Mouse (Mus musculus): Measurements from ENCODE around the gene Dhx37.
"Not testable (repeated sequence)": the region's sequence is repeated elsewhere in the genome, so short reads cannot be mapped to it uniquely, and the experiment has no call there.

Dhx37 gene

DNA sequence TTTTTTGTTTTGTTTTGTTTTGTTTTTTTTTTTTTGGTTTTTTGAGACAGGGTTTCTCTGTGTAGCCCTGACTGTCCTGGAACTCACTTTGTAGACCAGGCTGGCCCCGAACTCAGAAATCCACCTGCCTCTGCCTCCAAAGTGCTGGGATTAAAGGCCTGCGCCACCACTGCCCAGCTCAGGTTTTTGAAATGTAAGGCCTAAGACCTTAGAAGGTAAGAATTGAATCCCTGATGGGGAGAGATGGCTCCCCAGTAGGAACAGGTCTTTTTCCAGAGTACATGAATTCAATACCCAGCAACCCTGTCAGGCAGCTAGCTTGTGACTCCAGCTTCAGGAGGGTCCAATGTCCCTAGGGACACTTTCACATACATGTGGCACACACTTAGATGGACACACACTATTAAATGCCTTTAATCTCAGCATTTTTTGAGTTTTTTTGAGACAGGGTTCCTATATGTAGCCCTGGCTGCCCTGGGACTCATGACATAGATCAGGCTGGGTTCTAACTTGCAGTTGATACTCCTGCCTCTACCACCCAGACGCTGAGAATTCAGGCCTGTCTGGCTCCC is 42.9 kb downstream of the Dhx37 start:
- no peak for DNase-seq (ENCODE audit: extremely low spot score, low read depth, low spot score)

DNA sequence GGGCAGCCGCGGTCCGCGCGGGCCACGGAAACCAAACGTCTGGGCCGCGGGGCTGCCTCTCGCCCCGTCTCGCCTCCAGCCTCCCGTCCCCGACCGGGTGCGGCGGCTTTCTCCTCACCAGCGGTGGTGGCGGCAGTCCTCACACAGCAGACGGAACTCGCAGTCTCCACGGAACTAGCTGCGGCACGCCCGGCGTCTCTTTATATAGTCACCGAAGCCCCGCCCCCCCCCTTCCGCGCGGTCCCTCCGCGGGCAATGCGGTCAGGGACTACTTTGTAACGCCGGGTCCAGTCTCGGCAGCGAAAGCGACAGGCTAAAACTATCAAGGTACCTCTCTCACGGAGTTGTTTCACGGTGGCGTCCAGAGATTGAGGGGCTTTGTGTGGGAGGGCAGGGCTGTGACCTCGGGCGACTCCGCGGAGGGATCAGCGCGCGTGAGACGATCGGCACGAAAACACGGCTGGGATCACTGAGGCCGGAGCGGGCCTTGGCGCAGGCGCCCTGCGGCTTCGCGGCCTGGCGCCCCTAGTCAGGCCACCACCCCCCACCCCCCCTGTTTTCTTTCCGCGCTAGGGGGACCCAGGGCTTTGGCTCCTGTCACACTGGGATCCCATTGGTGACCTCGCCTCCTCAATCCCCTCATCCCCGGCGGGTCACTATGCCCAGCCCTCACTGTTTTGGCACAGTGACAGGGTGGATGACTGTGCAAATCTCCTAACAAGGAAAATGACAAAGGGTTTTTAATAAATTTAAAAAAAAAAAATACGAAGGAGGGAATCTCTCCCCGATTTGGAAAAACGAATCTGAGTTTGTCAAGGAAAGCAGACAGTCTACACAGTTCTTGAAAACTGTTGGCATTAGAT is 44.1 kb downstream of the Dhx37 start, which contains the start of gene Ubc:
Ubc (minus strand) TSS at position 624 of the 863 bp plus-strand sequence.
- no peak for DNase-seq (ENCODE audit: extremely low spot score, low read depth, low spot score)

DNA sequence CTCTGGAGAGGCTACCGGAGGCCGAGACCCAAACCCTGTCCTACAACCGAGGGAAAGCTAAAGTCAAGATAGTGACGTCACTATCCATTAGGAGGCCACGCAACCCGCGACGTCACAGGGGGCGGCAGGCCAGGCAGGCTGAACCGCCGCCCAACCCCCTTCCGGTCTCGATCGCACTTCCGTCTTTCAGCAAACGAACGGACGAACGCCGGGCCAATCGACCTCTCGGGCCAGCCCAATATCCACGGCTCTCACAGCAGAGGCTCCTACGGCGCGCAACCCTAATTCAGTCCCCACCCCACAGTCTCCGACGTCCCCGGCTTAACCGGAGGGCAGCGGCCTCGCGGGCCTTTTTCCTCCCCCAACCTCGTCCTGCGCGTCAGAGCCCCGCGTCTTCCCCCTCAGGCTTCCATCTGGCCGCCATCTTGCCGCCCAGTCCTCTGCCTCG is 44.8 kb downstream of the Dhx37 start, which contains the start of gene Gm10382:
Gm10382 (plus strand) TSS at position 192 of the 448 bp plus-strand sequence.
- DNase-seq (ENCODE audit: extremely low spot score, low read depth, low spot score): no peak

DNA sequence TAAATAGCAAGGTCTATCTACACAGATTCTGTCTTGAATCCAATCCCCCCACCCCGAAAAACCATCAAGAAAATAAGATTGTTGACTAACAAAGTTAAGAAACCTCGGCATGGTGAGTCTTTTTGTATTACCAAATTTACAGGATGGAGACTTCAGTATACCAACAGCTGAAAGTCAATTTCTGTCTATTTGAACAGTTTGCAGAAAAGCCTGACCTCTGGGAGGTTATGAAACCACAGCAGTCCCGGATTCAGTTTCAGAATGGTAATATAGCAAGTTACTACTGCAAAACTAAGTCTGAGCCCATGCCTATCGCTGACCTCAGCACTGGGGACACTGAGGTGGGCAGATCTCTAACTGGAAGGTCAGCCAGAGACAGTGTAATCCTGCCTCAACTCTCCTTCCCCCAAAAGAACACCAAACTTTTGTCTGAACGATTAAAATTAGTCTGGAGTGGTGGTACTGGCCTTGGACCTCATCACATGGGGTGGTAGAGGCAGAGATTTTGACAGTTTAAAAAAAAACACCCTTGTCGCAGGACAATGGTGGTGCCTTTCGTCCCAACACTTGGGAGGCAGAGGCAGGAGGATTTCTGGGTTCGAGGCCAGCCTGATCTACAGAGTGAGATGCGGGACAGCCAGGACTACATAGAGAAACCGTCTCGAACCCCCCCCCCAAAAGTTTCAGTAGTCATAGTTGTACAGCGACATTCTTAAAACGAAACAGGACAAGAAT is 45.4 kb downstream of the Dhx37 start:
- DNase-seq (ENCODE audit: extremely low spot score, low read depth, low spot score): no peak

DNA sequence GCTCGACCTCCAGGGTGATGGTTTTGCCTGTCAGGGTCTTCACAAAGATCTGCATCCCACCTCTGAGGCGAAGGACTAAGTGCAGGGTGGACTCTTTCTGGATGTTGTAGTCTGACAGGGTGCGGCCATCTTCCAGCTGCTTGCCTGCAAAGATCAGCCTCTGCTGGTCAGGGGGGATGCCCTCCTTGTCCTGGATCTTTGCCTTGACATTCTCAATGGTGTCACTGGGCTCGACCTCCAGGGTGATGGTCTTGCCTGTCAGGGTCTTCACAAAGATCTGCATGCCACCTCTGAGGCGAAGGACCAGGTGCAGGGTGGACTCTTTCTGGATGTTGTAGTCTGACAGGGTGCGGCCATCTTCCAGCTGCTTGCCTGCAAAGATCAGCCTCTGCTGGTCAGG is 46.6 kb downstream of the Dhx37 start:
- not testable (repeated sequence) for DNase-seq (ENCODE audit: extremely low spot score, low read depth, low spot score)

DNA sequence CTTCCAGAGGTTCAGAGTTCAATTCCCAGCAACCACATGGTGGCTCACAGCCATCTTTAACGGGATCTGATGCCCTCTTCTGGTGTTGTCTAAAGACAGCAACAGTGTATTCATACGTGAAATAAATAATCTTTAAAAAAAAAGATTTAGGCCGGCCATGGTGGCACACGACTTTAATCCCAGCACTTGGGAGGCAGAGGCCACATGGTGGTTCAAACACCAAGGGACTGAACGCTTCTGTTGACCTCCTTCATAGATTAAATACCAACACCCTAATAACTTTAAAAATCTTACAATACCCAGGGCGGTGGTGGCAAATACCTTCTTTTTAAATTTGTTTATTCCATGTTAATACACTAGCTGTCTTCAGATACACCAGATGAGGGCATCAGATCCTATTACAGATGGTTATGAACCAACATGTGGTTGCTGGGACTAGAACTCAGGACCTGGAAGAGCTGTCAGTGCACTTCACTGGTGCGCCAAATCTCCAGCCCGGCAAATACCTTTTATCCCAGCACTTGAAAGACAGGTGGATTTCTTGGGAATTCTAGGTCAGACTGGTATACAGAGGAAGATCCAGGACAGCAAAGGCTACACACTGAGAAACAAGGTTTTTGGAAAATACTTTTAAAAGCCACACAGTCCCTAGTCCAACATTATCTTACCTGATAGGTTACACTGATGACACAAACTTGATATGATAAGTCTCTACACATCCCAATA is 48.5 kb downstream of the Dhx37 start:
- no peak for DNase-seq (ENCODE audit: extremely low spot score, low read depth, low spot score)

DNA sequence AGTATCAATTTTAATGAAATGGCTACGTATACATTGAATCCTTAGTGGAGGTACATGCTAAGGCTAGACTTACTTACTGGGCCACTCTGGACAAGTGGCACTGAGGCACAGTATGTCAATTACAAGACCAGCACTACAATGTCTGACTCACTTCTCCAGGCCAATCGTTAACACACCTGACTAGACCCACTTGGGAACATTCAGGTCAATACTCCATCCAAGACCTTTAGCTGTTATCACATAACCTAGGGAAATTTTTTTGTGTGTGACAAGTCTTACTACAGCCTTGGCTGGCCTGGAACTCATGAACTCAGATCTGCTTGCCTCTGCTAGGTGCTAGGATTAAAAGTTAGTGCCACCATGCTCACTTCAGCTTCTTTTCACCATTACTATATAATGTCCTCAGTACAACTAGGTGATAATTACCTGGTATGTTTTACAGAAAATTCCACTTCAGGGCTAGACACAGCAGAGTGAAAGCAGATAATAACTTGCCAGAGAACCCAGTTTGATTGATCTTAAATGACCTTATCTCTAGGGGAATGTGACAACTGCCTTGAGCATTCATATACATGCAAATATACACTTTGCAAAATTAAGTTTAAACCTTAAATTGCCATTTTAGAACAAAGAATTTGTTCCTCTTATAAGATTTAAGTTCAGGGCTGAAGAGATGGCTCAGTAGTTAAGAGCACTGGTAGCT is 49.3 kb downstream of the Dhx37 start:
- no peak for DNase-seq (ENCODE audit: extremely low spot score, low read depth, low spot score)

DNA sequence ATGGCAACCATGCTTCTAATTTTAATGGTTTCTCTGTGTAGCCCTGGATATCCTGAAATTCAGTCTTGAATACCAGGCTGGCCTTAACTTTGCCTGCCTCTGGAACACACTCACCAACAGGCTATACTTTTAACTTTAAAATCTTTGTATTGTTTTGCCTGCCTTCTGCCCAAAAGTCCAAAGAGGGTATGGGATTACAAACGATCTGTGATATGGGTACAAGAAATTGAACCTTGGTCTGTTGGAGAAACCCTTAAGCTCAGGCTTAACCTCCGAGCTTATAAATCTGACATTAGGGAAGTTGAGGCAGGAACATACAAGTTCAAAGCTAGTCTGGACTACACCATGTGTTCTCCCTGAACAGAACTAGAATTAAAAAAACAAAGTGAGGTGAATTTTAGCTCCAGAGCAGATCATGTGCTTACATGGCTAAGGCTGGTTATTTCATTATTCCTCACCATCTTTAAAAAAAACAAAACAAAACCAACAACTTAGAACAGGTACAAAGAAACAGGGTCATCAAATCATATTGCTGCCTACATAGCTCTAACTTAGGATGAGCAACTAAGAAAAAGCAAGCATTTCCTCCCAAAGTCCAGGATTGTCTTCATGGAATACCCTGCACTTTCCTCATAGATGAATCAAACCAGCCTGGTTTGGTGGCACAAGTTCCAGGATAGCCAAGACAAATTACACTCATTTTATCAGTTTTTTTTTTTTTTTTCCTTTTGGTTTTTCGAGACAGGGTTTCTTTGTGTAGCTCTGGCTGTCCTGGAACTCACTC is 50.1 kb downstream of the Dhx37 start:
- no peak for DNase-seq (ENCODE audit: extremely low spot score, low read depth, low spot score)

DNA sequence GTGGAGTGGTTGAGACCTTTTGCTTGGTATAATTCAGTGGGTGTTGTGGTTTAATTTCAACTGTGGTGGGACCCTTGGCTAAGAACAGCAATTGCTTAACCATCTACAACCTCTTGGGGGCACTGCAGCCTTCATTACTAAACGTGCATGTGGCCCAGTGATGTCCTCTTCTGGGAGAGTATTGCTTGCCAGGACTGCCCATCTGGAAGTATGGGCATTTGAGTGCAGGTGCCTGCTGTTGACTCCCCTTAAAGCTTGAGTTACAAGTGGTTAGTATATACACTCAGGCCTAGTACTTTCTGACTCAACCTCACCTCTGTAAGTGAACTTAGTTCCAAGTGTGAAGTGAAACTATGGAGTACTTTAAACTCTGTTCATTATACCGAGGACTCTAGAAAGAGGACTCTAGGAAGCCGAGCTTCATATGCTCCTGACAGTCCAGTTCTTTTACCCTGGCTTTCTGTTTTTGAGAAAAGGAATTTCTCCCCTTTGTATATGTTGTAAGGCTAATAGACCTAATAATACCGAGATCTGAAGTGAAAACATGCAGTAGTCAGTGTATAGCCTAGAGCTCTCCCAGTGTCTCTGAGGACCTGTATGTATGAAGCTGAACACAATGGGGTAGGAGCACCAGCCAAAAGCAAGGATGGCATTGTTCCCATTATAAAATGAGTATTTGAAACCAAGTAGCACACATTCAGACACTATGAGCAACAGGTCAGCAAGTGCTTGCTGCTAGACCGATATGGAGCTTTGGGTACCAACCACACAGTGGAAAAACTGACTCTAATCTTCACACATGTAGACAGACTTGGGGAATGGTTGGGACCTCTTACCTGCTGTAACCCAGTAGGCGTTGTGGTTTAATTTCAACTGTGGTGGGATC is 51.0 kb downstream of the Dhx37 start:
- no peak for DNase-seq (ENCODE audit: extremely low spot score, low read depth, low spot score)

DNA sequence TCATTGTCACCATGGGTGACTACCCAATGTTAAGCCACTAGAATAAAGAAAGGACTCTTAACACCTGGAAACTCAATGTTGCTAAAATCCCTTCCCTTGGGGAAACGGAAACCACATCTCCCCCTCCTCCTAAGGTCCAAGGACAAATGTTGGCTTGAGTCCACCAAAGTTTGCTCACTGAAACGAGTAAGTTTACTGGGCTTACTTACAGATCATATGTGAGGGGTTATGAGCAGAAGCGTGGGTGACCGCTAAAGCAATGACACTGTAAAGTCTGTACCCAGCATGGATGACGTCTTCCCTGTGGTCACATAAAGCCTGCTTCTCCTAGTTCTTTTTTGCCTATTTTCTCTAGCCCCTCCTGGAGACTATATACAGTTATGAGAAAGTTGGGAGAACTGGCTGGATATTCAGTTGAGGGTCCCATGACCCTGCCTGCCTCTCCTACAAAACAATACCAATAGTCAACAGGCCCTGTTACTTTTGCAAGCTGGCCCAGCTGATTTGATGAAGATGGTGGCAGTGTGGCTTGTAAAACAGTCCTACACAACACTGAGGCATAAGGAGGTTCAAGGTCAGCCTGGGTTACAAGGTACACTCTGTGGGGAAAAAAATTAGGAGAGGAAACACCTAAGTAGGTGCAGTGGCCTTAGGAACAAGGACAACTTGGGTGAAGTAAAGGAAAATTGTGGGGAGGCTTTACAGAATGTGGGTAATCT is 51.8 kb downstream of the Dhx37 start:
- DNase-seq (ENCODE audit: extremely low spot score, low read depth, low spot score): no peak

DNA sequence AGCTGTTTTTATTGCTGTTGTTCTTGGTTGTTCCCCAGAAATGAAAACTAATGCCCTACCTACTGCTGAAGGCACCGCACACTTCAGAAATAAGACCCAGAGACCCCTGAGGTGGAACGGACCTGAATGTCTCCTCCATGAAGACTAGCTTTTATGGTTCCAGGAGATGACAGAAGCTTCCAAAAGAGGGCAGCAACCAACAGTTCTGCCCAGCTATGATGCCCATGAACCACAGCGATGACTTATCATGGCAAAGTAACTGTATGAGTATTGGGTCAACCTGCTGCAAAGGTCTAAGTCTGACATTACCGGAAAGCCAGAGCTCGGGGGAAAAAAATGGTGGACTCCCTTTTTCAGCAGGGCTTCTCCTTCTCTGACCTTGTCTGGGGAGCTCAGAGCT is 55.0 kb downstream of the Dhx37 start:
- no peak for DNase-seq (ENCODE audit: extremely low spot score, low read depth, low spot score)

DNA sequence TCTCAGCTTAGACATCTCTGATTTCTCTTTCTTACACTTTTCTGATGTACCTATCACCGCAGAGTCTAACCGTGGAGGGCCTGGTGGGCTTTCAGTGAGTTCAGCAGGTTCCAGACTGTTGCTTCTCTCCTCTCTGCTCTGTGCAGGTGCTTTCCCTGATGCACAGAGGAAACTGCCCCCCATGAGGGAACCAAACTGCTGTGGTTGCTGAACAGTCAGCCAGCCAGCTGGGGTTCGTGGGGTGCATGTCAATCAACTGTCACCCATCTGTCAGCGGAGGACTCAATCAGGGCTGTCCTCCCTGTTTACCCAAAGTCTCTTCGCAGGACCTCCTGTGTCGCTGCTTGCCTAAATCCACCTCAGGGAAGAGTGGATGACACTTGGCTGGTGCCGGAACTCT is 56.7 kb downstream of the Dhx37 start:
- no peak for DNase-seq (ENCODE audit: extremely low spot score, low read depth, low spot score)

DNA sequence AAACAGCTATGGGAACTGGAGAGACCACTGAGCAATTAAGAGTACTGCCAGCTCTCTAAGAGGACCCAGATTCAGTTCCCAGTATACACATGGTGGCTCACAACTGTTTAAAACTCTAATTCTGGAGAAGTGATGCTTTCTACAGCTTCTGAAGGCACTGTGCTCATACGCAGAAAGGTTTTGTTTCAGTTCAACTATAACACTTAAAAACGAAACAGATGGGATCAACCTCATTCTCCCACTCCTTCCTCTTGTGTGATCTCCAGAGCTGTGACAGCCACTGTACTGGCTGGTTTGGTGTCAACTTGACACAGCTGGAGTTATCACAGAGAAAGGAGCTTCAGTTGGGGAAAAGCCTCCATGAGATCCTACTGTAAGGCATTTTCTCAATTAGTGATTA is 58.0 kb downstream of the Dhx37 start:
- DNase-seq (ENCODE audit: extremely low spot score, low read depth, low spot score): no peak

DNA sequence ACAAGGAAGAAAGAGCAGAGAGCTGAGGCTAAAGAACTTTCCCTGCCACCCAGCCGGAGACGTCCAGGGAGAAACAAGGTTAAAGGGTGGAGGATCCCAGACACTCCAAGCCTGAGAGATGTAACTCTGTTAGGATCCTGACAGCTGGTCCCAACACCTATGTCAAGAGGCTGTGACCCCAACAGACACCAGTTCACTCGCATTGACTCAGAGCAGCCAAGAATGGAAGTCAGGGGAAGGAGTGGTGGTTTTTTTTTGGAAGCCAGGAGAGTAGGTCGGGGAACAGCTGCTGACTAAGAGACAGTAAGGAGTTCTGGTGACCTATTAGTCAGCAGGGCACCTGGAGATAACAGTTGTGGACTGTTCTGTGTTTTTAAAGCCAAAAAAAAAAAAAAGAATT is 61.9 kb downstream of the Dhx37 start:
- DNase-seq (ENCODE audit: extremely low spot score, low read depth, low spot score): no peak

DNA sequence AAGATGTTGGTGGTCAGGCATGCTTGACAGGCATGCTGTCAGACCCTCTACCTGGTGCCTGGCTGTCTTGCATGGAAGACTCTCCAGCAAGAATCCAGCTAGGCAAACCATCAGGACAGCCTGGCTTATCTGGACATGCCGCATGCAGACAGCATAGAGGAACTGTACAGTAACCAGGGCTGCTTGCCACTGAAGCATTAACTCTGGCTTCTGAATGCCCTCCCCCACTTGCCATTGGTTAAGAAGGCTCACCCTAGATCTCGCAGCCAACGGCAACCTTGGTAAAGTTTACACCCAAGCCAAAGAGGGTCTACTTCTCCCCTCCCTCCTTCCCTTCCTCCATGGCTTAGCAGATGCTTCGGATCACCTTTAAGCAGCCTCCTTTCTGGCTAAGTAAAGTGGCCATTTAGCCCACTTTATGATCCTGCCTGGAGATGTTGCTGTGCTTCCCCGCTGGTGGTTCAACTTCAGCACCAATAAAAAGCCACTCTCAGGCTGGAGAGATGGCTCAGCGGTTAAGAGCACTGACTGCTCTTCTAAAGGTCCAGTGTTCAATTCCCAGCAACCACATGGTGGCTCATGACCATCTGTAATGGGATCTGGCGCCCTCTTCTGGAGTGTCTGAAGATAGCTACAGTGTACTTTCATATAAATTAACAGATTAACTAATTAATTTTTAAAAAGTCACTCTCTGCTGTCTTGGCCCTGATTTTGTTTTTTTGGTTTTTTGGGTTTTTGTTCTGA is 62.8 kb downstream of the Dhx37 start:
- no peak for DNase-seq (ENCODE audit: extremely low spot score, low read depth, low spot score)

DNA sequence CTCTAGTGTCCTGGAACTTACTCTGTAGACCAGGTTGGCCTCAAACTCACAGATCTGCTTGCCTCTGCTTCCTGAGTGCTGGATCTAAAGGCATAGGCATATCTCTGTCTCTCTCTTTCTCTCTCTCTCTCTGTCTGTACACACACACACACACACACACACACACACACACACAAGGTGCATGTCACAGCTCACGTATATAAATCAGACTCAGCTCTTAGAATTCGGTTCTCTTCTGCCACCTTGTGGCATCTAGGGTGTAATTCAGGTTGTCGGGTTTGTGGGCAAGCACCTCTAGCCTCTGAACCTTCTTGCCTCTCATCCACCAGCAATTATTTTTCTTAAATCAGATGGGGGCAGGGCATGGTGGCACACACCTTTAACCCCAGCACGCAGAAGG is 65.4 kb downstream of the Dhx37 start:
- DNase-seq (ENCODE audit: extremely low spot score, low read depth, low spot score): no peak

DNA sequence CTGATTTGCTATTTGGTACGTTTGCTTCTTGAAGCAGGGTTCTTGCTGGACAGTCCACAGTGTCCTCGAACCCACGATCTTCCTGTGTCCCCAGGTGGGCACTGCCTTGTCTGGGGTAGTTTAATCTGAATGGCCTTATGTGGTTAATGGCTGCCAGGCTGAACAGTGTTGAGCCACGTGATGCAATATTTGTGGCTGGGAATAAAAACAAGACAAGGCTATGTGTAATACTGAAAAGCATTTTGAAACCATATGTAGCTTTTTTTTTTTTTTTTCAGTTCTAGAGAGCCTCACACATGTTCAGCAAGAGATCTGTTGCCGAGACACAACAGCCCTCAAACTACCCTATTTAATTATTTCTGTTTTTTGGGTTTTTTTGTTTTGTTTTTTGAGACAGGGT is 65.8 kb downstream of the Dhx37 start:
- DNase-seq (ENCODE audit: extremely low spot score, low read depth, low spot score): no peak
